Mouse (Mus musculus) spleen, postnatal 4 days (tissue): ENCODE data around the gene Abcc10.

Source experiments
- DNase-seq, 2 experiments: peaks; one replicate each; pipeline ENCODE4 v3.0.0; 2022; ENCODE audit warnings: low spot score in 2 of 2

Abcc10 gene

DNA sequence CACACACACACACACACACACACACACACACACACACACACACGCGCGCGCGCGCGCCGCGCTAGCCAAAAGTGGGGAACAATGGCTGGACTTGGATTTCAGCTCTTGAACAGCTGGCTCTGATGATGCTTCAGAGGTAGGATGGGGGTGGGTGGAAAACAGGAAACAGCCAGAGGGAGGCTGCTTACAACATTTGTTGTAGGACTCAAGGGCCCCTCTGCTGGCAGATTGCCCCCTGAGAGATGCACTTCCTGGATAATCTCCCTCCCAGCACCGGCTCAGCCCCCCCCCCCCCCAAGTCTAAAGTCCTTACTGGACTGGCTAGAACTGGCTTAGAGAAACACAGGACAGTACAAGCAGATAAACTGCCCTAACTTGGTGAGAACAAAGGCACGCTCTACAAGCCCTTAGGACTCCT lies 40.5 kb downstream of the Abcc10 start:
- DNase-seq = no peak

DNA sequence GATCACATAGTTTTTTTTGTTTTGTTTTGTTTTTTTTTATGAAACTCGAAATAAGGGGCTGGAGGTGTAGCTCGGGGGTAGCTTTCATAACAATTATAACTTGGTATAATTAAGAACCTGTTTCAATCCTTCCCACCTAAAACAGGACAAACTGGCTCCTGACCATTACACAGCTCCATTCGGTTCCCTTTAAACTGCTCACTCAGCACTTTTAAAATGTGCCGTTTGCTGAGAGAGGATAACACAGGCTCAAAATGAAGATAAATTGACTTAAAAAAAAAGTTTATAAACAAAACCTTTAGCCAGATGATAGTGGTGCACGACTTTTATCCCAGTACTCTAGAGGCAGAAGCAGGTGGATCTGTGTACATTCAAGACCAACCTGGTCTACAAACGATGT lies 42.7 kb downstream of the Abcc10 start:
- DNase-seq = no peak

DNA sequence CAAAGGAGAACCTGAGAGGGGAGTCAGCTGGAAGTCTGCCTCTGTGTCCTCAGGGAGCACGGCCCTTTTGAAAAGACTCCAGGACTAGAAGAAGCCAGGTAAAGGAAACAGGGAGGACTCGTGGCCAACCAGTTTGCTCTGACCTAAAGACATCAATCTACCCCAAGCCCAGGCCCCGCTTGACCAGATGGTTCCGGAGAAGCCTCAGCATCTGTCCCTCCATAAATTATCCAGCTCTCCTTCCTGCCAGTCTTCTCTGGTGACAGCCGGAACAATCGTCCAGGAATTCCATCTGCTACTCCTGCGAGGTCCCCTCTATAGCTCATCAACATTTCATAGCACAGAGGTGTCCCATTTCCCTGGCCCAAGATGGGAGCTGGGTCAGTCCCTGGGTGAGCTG lies 43.5 kb downstream of the Abcc10 start:
- DNase-seq = no peak

DNA sequence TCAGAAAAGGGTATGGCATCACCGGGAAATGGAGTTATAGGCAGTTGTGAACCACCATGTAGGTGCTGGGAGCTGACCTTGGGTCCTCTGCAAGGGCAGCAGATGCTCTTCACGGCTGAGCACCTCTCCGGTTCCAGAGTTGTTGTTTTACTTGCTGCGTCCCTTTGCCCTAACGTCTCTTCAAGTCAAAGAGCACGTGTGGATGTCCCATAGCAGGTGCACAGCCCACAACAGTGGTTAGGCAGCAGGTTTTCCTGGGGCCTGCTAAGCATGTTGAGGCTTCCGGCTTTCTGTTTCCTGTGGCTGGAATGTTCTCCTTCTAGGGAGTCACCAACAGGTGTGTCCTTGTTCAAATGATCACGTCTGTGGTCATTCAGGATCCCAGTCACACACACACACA lies 44.2 kb downstream of the Abcc10 start:
- no peak for DNase-seq

DNA sequence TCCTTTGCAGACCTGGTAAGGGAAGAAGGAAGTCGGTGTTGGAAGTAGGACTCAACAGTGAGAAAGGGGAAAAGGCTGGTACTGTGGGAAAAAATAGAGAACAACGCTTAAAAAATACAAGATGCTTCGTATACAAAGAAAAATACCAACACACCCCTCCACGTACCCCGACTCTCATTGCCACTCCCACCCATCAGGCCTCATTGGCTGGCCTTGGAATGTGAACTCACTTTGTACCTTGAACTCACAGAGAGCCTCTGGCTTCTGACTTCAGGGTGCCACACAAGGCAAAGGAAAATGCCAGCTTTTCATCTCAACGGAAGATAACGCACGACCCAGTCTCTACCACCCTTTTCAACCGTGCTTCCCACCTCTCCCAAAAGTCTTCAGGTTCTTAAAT lies 45.0 kb downstream of the Abcc10 start:
- no peak for DNase-seq

DNA sequence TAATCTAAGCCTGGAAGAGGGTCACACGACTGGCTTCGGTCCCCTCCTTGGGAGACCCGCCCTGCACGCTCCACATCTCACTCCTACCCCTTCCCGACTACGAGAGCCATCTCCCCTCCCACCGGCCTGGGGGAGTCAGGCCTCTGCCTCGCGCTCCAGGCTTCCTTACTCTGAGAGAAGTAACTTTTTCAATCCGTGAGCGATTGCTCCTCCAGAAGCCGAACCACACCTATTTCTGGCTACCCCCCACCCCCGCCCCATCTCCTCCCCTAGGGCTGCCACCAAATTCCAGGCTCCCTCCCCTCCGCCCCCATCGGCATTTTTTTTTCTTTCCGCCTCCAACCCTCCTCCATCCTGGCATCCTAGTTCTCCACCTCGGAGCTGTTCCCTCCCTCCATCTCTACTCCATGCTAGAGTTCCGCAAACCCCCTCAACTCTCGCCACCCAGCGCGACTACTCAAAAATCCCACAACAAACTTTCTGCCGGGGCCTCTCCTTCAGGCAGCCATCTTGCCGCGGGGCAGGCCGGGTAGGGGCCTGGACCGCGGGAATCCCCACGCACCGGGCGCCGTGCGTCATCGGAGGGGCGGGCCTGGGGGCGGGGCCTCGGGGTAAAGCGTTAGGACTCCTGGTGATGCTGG lies 45.5 kb downstream of the Abcc10 start, which contains the start of gene Tjap1:
Tjap1 (minus strand) TSS at position 544 of the 641 bp plus-strand sequence.
- peak; percentile 82 to 92 for DNase-seq

DNA sequence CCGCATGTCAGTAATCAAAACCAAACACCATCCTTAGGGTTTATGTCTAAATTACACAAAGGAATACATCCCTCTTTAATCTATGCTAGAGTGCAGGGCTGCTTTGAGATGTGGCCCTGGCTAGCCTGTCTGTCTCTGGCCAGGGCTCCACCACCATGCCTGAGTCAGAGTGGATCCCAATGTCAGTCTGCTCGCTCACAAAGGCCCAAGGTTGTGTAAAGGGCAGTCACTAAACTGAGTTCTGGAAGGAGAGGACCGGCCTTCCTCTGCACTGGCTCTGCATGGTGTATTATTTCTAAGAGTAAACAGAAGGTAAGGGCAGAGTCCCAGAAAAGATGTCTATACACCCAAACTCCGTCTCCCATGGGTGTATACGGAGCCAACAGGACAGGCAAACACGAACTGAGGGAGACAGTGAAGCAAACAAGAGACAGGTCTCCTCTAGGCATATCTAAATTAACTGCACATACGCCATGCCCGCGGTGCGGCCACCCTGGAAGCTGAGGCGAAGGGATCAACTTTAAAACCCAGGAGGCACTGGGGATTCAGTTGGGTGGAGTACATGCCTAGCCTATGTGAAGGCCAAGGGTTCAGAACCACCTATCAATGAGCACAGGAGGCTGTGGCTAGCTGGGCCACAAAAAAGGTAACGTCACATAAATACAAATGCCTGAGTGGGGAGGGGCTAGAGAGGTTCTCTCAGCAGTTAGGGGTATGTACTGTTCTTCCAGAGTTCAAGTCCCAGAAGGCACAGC lies 50.0 kb downstream of the Abcc10 start:
- no peak for DNase-seq

DNA sequence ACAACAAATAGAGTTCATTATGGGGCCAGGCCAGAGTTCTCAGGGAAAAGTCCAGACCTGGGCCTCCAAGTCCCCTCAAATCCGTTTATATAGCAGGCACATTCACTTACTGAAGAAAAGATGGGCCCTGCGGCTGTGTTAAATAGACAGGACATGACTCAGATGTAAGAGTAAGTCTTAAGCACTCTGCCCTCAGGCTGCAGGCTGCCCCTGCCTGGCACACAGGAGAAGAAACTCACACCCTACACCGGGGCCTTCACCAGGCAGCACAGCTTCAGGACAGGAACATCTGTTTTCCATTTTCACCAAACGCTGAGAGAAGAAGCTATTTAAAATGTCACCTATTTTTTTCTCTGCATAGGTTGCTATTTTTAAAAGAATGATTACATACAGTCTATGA lies 50.6 kb downstream of the Abcc10 start:
- no peak for DNase-seq

DNA sequence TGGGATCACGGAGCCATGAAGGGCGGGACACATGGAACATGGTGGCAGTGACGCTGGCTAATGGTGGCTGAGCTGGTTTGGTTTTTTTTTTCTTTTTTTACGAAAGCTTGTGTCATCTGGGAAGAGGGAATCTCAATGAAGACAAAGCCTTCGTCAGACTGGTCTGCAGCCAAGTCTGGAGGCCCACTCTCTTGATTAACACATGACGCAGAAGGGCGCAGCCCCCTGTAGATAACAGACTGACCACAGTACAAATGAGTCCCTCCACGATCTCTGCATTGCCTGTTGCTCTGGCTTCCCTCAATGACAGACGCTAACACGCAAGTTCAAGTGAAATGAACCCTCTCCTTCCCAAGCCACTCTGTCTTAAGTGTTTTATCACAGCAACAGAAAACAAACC lies 52.6 kb downstream of the Abcc10 start:
- no peak for DNase-seq

DNA sequence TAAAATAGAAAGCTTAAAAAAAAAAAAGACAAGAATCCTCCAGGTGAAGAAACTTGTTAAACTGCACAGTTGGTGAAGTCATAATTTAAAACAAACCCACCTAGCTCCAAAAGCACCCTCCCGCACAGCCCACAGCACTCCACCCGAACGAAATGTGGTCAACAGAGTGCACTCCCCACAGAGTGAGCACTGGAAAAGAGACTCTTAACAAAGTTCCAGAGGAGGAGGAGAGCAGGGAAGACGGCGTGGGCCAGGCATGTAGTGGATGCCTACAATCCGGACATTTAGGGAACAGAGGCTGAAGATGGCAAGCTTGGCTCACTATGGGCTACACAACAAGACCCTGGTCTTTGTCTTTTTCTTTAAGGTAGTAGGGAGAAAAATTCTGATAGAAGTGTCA lies 53.1 kb downstream of the Abcc10 start:
- no peak for DNase-seq

DNA sequence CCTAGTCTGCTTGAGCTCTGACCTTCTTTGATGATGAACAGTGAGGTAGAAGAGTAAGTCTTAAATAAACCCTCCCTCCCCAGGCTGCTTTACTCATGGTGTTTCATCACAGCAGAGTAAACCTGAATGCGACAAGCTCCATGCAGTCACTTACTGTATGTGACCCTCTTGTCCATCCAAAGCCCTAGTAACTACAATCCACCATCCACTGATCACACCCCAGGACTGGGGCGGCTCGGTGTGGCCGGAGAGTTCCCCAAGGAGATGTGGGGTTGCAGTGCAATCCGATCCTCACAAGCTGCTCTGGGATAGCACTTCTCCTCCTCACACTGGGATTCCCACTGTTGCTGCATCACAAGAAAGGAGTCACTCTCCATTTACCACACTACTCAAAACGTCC lies 53.7 kb downstream of the Abcc10 start:
- DNase-seq = no peak

DNA sequence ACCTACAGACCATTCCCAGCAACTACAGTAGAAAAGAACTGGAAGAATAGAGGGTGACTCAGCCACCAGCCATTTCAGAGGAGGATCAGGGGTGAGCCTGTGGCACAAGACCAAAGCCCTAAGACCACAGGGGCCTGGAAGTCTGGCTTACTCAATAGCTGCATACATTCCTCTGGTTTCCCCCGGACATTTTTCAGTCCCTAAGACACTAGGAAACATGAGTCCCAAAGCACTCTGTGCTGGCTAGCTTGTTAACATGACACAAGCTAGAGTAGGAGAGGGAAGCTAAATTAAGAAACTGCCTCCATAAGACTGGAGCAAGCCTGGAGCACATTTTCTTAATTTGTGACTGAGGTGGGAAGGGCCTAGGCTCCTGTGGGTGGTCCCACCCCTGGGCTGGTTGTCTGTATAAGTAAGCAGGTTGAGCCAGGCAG lies 54.3 kb downstream of the Abcc10 start:
- DNase-seq = no peak

DNA sequence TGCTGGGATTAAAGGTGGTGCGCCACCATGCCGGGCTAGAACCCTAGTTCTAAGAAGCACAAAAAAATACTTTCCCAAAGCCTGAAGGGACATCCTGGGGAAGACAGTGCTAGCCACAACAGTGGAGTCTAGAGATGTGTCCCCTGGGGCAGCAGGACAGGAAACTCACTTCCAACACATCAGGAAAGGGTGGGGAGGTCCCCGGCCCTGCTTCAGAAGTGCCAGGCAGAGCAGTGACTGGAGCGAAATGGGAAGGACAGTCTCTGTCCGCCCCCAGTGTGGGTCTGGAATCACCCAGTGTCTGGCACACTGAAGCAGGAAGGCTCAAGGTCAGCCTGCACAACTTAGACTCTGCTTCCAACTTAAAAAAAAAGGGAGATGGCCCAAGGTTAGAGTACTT lies 55.5 kb downstream of the Abcc10 start:
- DNase-seq = no peak

DNA sequence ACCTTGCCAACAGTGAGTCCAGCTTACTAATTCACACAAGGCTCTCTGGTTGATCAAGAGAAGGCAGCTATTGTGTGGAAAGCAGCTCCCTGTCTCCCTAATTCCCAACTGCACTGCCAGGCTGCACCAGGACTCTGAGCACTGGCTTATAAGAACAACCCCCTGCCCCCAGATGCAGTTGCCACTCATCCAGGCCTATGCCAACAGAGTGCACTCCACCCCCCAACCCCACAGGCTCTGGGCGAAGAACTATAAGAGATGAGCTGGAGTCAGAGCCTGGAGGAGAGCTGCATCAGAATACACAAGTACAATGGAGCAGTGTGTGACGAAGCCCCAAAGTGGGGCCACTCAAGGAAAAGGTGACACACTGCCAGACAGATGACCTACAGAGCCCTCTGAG lies 56.1 kb downstream of the Abcc10 start:
- no peak for DNase-seq

DNA sequence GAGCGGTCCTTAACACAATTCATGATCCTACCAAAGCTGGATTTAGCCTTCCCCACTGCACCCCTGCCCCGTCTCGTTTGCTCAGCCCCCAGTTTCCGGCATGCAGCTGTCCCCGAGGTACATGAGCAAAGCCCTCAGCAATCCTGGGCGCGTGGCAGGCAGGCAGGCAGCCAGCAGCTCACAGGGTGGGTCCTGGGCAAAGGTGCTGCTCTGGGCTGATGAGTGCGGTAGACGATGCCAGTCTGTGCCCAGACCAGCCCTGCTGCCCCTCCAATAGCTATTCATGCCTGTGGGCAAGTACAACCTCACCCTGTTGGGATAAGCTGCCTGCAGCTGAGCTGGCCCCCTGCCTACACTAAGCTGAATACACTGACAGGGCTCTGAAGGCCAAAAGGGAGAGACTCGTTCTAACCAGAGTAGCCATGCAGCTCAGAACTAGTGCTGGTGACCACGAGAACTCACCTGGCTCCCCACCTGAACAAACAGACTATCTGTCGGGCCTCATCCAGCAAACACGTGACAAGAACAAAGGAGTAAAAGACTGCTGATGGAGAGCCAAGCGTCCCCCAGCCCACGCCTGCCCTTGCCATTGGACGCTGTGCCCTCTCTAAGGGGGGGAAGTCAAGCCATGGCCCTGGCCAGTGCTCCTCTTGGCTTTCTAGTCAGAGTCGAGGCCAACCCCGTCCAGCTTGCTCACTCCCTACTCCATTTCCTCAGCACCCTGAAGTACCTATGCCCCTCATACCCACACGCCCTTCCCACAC lies 58.2 kb downstream of the Abcc10 start:
- DNase-seq = no peak

DNA sequence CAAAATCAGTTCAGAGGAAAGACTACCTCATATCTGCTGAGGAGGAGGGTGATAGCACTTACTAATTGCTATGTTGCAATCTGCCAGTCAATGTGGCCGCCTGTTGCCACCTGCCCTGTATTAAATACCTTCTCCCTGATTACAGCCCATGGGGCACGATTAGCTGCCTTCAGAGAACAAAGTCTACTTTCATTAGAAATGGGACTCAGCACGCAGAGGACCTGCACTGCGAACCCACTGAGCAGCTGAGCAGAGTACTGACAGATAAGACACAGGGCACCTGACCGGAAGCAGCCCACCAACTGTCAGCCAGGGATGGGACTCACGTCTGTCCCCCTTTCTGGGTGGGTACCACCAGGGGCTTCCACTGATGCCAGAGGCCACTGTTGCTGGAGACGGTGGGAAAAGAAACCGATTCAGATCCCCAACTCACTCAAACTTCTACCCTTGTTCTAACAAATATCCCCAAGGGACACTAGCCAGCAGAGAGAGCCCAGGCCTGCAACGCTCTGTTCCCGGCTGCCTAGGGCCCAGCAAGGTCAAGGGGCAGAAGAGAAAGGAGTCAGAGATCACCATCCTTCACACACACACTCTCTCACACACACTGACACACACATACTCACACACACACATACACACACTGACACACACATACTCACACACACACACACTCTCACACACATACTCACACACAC lies 60.0 kb downstream of the Abcc10 start:
- no peak for DNase-seq

DNA sequence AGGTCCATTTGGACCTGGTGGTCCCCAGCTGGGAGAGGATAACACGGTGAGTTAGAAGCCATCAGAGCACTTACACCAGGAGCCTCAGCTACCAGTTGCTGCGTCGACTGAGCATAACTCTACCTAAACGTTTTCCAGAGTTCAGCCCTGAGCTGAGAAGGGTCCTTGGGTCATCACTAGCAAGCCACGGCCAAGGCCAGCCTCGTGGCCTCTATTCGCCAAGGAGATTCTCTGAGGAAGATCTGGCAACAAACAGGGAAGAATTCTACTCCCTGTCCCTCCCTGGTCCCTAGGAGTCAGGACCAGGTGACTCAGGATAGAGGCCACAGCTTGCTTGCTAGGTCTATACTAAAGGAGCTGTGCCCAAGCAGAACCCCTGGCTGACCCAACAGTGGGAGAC lies 60.6 kb downstream of the Abcc10 start:
- no peak for DNase-seq

DNA sequence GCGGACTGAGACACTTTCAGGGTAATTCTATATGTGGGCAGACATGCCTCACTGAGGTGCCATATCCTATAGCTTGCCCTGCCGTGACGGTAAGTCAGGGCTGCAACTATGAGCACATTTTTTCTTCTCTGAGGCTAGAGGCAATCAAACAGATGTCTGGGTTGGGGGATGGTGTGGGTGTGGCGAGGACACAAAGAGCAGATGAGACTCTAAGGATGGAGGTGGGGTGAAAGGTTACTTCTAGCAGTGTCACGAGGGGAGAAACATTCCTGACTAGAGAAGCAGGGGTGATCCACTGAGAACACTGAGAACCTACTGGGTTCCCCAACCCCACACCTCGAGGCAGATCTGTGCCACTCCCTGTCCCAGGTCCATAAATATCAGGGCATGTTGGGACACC lies 61.2 kb downstream of the Abcc10 start:
- DNase-seq = no peak

DNA sequence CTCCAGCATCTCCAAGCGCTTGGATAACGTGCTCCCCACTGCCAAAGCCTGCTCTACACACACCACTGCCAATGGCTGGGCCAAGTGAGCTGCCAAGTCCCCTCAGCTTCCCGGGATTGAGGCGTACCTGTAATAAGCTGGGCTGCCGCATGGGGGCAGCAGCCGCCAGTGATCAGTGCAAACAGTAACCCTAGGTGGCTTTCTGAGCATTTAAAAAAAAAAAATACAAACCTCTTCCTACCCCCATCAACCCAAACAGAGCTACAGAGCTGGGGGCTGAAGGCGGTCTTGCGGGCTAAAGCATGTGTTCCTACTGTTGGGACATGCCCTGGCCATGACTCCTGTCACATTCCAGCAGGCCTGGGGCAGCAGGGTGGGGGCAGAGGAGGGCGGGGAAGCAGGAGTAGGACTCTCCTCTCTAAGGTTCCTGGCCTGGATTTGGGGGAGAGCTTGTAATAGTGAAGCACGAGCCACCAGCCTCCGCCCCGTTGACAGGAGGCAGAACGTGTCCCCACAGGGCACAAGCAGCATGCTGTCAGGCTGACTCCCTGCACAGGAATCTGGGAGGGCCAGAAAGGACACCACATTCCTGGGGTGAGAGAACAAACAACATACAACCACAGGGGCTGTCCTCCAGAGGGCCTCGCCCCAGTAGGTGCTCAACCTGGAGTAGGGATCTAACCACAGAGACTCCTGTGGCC lies 62.1 kb downstream of the Abcc10 start:
- DNase-seq = peak; percentile 72 to 88

DNA sequence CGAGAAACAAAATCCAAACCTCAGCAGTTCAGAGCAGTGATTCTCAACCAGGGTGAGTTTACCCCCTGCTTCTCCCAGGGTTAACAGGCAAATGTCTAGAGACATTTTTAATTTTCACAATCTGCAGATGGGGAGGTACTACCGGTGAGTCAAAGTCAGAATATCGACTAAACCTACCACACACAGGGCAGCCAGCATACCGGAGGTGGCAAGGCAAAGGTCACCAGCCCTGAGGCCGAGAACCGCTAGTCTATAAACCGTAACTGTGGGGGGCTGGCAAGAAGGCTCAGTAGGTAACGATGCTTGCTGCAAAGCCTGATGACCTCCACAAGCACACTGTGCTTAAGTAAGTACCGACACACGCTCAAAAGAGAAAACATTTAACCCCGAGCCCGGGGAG lies 62.6 kb downstream of the Abcc10 start:
- DNase-seq = no peak

DNA sequence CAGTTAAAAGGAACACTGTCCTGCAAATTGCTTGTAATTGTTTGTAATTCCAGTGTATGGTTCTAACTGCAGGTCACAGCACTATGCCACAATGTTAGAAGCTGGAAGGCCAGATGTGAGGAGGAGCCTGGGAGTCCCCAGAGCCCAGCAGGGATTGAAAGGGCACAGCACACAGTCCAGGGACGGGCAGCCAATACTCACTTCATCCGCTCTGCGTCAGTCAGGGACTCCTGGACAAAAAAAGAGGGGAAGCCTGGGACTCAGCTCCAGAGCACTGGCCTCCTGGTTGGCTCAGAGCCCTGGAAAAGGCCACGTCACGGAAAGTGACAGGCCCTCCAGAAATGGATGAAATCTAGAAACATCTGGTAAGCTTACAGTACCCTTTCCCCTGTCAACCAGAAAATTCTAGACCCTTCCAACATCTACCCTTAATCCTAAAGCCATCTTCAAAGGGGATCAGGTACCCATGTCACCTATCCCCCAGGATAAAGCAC lies 65.9 kb downstream of the Abcc10 start:
- no peak for DNase-seq
